Mouse (Mus musculus): Measurements from ENCODE around the gene Jun.

DNA sequence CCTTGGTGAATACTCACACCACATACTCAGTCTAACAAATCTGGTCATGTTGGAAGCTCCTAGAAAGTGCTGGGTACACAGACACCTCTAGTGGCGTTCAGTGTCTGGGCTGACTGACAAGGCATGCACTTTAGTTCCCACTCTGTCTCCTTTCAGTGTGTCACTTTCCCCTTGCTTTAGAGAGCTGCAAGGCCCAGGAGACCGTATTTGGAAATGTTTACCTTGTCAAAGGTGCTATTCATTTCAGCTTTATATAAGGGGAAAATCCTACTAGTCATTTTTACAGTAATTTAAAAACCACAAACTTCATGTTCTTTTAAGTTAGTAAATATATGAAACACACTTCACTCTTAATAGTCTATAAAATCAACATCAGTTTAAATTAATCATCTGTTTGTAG, 44.7 kb upstream of the Jun start:
- TF ChIP-seq CTCF (IDR thresholded peaks at IDR 0.05; ENCODE audit: extremely low read depth, insufficient read depth, insufficient read length, insufficient replicate concordance) (no peak), POLR2A (IDR thresholded peaks at IDR 0.05; ENCODE audit: low read depth, low read length) (no peak)

Data from spleen, adult 2 months (tissue).